Mouse (Mus musculus): ENCODE results near the gene Mfap4. TPM values are rescaled to one million over a fixed set of nuclear protein-coding genes. Genes with fewer than 3 reads are reported as not detected.

The Mfap4 gene
- total and polyA plus RNA-seq, 3 experiments: not detected

DNA sequence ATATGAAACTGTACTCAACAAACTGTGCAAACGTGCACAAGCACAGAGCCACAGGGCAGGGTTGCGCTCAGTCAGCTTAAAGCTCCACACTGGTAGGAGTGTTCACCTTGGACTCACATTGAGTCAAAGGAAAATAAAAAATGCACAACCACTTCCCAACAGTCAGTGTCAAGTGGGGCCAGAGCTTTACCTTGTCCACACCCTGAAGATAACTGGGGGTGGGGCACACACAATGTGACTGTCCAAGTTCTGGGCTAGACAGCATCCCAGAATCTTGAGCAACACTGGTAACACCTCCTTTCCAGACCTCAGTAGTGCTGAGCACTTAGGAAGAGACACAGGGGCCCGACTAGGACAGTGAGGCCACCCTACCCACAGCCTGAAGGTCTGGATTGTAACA is 33.6 kb downstream of the Mfap4 start:
- H3K36me3 ChIP-seq (replicated peaks in 1 of 2; ENCODE audit: control insufficient read depth in 1 of 2, insufficient read depth in 1 of 2, low read length in 1 of 2): peaks cover 24 to 73% of the 10 kb centered on the region in 2 experiments
- H3K4me3 ChIP-seq (replicated peaks in 1 of 3; ENCODE audit: low read depth in 2 of 3, low read length in 2 of 3, poor library complexity in 1 of 3): no peak overlapping the region
- TF ChIP-seq EP300 (IDR thresholded peaks at IDR 0.05; ENCODE audit: low read length): no peak
- no peak for TF ChIP-seq NRF1 (IDR thresholded peaks at IDR 0.05; ENCODE audit: low read depth, low read length)
- no peak for TF ChIP-seq NELFE (IDR thresholded peaks at IDR 0.05; ENCODE audit: low read depth, low read length)
- TF ChIP-seq TBP (conservative IDR thresholded peaks at IDR 0.05; ENCODE audit: low read depth, low read length): no peak
- no peak for TF ChIP-seq JUND (conservative IDR thresholded peaks at IDR 0.05; ENCODE audit: low read depth, low read length)
- no peak for TF ChIP-seq SIN3A (IDR thresholded peaks at IDR 0.05; ENCODE audit: low read length)
- no peak for TF ChIP-seq RCOR1 (conservative IDR thresholded peaks at IDR 0.05; ENCODE audit: low read depth, low read length)
- no peak for TF ChIP-seq BHLHE40 (IDR thresholded peaks at IDR 0.05; ENCODE audit: low read depth, low read length)
- TF ChIP-seq ELF1 (IDR thresholded peaks at IDR 0.05; ENCODE audit: low read depth, low read length): no peak
- no peak for TF ChIP-seq MEF2A (IDR thresholded peaks at IDR 0.05; ENCODE audit: borderline replicate concordance, low read depth, low read length)
- no peak for TF ChIP-seq JUN (IDR thresholded peaks at IDR 0.05; ENCODE audit: insufficient read depth, low read depth, low read length)
- no peak for TF ChIP-seq GABPA (IDR thresholded peaks at IDR 0.05; ENCODE audit: insufficient replicate concordance, low read depth, low read length)
- no peak for TF ChIP-seq USF2 (conservative IDR thresholded peaks at IDR 0.05; ENCODE audit: low read depth, low read length)
- TF ChIP-seq MAZ (IDR thresholded peaks at IDR 0.05; ENCODE audit: low read depth, low read length): no peak
- no peak for TF ChIP-seq USF1 (IDR thresholded peaks at IDR 0.05; ENCODE audit: low read depth, low read length)
- no peak for TF ChIP-seq MAX (IDR thresholded peaks at IDR 0.05; ENCODE audit: low read length)
- no peak for TF ChIP-seq KAT2A (IDR thresholded peaks at IDR 0.05; ENCODE audit: insufficient replicate concordance, low read length)
- TF ChIP-seq ETS1 (conservative IDR thresholded peaks at IDR 0.05; ENCODE audit: low read depth, low read length): no peak
- no peak for DNase-seq (ENCODE audit: extremely low read depth)
- H3K27me3 ChIP-seq (replicated peaks): no peaks in the 10 kb centered on the region
- dilution Hi-C loops (cut with MboI; ENCODE audit: extremely low pct_ligation_motif_present, extremely low pct_unique_long_range_greater_than_20kb, low sequenced_read_pairs) (no loop called here), in situ Hi-C loops (cut with MboI; ENCODE audit: low pct_ligation_motif_present, low pct_unique_long_range_greater_than_20kb, low sequenced_read_pairs) (no loop called here)
- no peak overlapping the region for H3K9ac ChIP-seq (ENCODE audit: insufficient read depth, low read depth)
- H3K9me3 ChIP-seq (replicated peaks; ENCODE audit: low read length): no peaks in the 10 kb centered on the region
- no peak overlapping the region for H3K27ac ChIP-seq (ENCODE audit: insufficient read depth, low read depth)
- H3K79me2 ChIP-seq (replicated peaks; ENCODE audit: control insufficient read depth, extremely low read depth, insufficient read depth, poor library complexity, severe bottlenecking): no peaks in the 10 kb centered on the region
- no peaks in the 10 kb centered on the region for H3K4me1 ChIP-seq (ENCODE audit: control insufficient read depth in 1 of 2, insufficient read depth in 2 of 2)
- no peak overlapping the region for H3K4me2 ChIP-seq (ENCODE audit: insufficient read depth, low read depth, poor library complexity, severe bottlenecking)

DNA sequence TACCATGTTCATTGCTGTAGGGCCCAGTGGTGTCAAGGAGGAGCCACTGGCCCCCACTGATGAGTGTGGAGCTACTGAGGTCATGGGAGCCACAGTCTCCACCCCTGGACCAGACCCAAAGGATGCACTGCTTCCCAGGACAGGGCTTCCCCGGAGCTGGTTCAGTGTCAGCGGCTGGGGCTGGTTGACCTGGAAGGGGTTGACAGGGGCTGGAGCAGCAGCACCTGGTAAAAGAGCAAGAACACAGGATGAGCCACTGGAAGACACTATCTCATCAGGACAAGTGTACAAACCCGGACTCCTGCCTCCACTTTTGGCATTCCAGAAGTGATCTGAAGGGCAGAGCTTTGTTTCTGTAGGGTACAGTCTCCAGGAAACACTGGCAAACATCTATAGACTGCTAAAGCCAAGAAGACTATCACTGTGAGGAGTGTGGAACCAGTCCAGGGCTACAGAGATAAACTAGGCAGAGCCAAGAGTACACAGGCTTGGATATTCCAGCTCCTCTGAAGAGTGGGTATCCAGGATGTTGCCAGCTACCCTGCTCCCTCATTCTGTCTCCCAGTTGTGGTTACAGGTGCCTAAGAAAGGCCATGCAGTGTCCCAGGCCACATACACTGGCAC is 34.4 kb downstream of the Mfap4 start:
- in situ Hi-C loops (cut with MboI; ENCODE audit: low pct_ligation_motif_present, low pct_unique_long_range_greater_than_20kb, low sequenced_read_pairs): no loop called here
- H3K4me1 ChIP-seq (ENCODE audit: control insufficient read depth in 1 of 2, insufficient read depth in 2 of 2): no peaks in the 10 kb centered on the region
- DNase-seq (ENCODE audit: extremely low read depth): no peak
- H3K9me3 ChIP-seq (replicated peaks; ENCODE audit: low read length): no peaks in the 10 kb centered on the region
- no peaks in the 10 kb centered on the region for H3K27me3 ChIP-seq (replicated peaks)
- peaks cover 24 to 72% of the 10 kb centered on the region in 2 experiments for H3K36me3 ChIP-seq (replicated peaks in 1 of 2; ENCODE audit: control insufficient read depth in 1 of 2, insufficient read depth in 1 of 2, low read length in 1 of 2)
- H3K79me2 ChIP-seq (replicated peaks; ENCODE audit: control insufficient read depth, extremely low read depth, insufficient read depth, poor library complexity, severe bottlenecking): no peaks in the 10 kb centered on the region
- dilution Hi-C loops (cut with MboI; ENCODE audit: extremely low pct_ligation_motif_present, extremely low pct_unique_long_range_greater_than_20kb, low sequenced_read_pairs): no loop called here
- no peak overlapping the region for H3K4me2 ChIP-seq (ENCODE audit: insufficient read depth, low read depth, poor library complexity, severe bottlenecking)
- H3K4me3 ChIP-seq (replicated peaks in 1 of 3; ENCODE audit: low read depth in 2 of 3, low read length in 2 of 3, poor library complexity in 1 of 3): no peak overlapping the region
- no peak overlapping the region for H3K27ac ChIP-seq (ENCODE audit: insufficient read depth, low read depth)
- TF ChIP-seq MEF2A (IDR thresholded peaks at IDR 0.05; ENCODE audit: borderline replicate concordance, low read depth, low read length) (no peak), UBTF (IDR thresholded peaks at IDR 0.05; ENCODE audit: low read depth, low read length) (no peak), POLR2AphosphoS2 (IDR thresholded peaks at IDR 0.05; ENCODE audit: low read depth, low read length) (no peak), NRF1 (IDR thresholded peaks at IDR 0.05; ENCODE audit: low read depth, low read length) (no peak), CTCF (conservative IDR thresholded peaks at IDR 0.05 in 1 of 2, IDR thresholded peaks at IDR 0.05 in 1 of 2; ENCODE audit: low read depth in 2 of 2, low read length in 2 of 2) (no peak), NELFE (IDR thresholded peaks at IDR 0.05; ENCODE audit: low read depth, low read length) (no peak), KAT2A (IDR thresholded peaks at IDR 0.05; ENCODE audit: insufficient replicate concordance, low read length) (no peak), RAD21 (IDR thresholded peaks at IDR 0.05; ENCODE audit: low read depth, low read length) (no peak), ETS1 (conservative IDR thresholded peaks at IDR 0.05; ENCODE audit: low read depth, low read length) (no peak), EP300 (IDR thresholded peaks at IDR 0.05; ENCODE audit: low read length) (no peak), ELF1 (IDR thresholded peaks at IDR 0.05; ENCODE audit: low read depth, low read length) (no peak), TCF12 (IDR thresholded peaks at IDR 0.05; ENCODE audit: low read depth, low read length) (no peak), IRF4 (IDR thresholded peaks at IDR 0.05; ENCODE audit: low read depth, low read length) (no peak), SIN3A (IDR thresholded peaks at IDR 0.05; ENCODE audit: low read length) (no peak), PAX5 (IDR thresholded peaks at IDR 0.05; ENCODE audit: low read length) (no peak), HCFC1 (IDR thresholded peaks at IDR 0.05; ENCODE audit: low read depth, low read length) (no peak), MAX (IDR thresholded peaks at IDR 0.05; ENCODE audit: low read length) (no peak)
- H3K9ac ChIP-seq (ENCODE audit: insufficient read depth, low read depth): no peak overlapping the region
